Mouse (Mus musculus) pancreas, adult 10 weeks (tissue): ENCODE results near the gene Gm5431. TPM values are rescaled to one million over a fixed set of nuclear protein-coding genes. Genes with fewer than 3 reads are reported as not detected.

Experiments
- polyA plus RNA-seq: library from polyadenylated mRNA; stranded (reverse); fragments of 350-450 nt; fragmentation: Illumina TruSeq; extraction: RNeasy Lipid Tissue Mini Kit (QIAGEN cat#74804); gene quantifications from one replicate; pipeline ENCODE4 v1.2.3, GENCODE M21; 2015; ENCODE audit warnings: low read depth, low replicate concordance; ENCODE audit not compliant: insufficient read depth

The Gm5431 gene
- 0.57 TPM for polyA plus RNA-seq

GRCm38 (mm10) chr11:48902021-48902420 is at the start of gene Gm5431:
Gene Gm5431, minus strand, starts transcription at chr11:48902214.

GRCm38 (mm10) chr11:48946090-48946489 is 44.1 kb upstream of the Gm5431 start, which contains the start of gene Psme2b:
Gene Psme2b, minus strand, starts transcription at chr11:48946190.

GRCm38 (mm10) chr11:48871201-48871772 is 30.7 kb downstream of the Gm5431 start, which contains the start of gene Irgm1:
Gene Irgm1, minus strand, starts transcription at chr11:48871683.

Other genes with a start within 250 kb of the Gm5431 start
- 585 TPM for gene Rack1, start 101.9 kb downstream of the Gm5431 start, polyA plus RNA-seq
- 9.2 TPM for gene Trim41, start 84.9 kb downstream of the Gm5431 start, polyA plus RNA-seq
- gene Trim7, start 76.1 kb downstream of the Gm5431 start, polyA plus RNA-seq = 5.0 TPM
- not detected for gene Gm12184, start 75.6 kb downstream of the Gm5431 start, polyA plus RNA-seq
- 6.0 TPM for gene Irgm1, start 30.5 kb downstream of the Gm5431 start, polyA plus RNA-seq
- 1.1 TPM for gene Psme2b, start 44.0 kb upstream of the Gm5431 start, polyA plus RNA-seq
- not detected for gene Olfr56, start 76.7 kb upstream of the Gm5431 start, polyA plus RNA-seq
- 1.9 TPM for gene 9930111J21Rik1, start 77.2 kb upstream of the Gm5431 start, polyA plus RNA-seq
- not detected for gene Gm12185, start 90.0 kb upstream of the Gm5431 start, polyA plus RNA-seq
- gene Tgtp1, start 92.0 kb upstream of the Gm5431 start, polyA plus RNA-seq = 9.7 TPM
- 2.8 TPM for gene 9930111J21Rik2, start 149.0 kb upstream of the Gm5431 start, polyA plus RNA-seq
- 9.2 TPM for gene Tgtp2, start 162.0 kb upstream of the Gm5431 start, polyA plus RNA-seq
- 5.4 TPM for gene Ifi47, start 174.4 kb upstream of the Gm5431 start, polyA plus RNA-seq
- gene Olfr1396, start 212.7 kb upstream of the Gm5431 start, polyA plus RNA-seq = 1.1 TPM
- gene Olfr1395, start 240.1 kb upstream of the Gm5431 start, polyA plus RNA-seq = not detected